Mouse (Mus musculus) central nervous system, embryonic 14 days (tissue): ENCODE data around the gene Zfp804a. TPM values are rescaled to one million over a fixed set of nuclear protein-coding genes. Genes with fewer than 3 reads are reported as not detected.

Experiments used
- polyA plus RNA-seq: library from polyadenylated mRNA; depleted of rRNA; stranded (reverse); fragments of >200 nt; gene quantifications from 2 replicates; pipeline ENCODE4 v1.2.3, GENCODE M21; 2012; rRNA removed

Zfp804a gene
- 7.3 and 8.6 TPM in 2 replicates for polyA plus RNA-seq

DNA sequence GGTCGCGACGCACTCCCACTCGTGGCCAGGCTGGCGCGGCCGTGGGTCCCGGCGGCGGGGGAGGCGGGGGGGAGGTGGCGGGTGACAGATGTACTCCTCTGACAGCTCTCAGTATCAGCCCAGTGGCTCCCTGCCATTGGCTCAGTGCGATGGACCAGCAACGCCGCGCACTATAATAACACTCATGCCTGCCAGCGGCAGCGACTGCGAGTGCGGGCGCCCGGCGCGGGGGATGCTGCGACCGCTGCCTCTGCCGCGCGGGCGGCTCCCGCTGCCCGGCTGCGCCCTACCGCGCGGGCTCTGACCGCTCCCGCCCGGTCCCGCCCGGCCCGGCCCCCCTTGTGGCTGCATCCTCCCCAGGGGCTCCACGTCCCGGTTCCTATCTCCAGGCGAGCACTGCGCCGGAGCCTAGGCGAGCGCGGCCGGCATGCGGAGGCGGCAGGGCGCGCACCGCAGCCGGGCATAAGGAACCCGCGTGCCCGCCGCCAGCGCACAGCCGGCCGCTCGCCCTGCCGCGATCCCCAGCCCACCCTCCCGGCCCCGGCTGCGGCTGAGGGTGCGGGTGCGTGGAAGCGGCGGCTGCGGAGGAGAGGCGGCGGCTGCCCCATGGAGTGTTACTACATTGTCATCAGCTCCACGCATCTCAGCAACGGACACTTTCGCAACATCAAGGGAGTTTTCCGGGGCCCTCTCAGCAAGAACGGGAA is at the start of gene Zfp804a:
TSS of gene Zfp804a (plus strand) at position 38 of the 707 bp plus-strand sequence.

